Mouse (Mus musculus): Measurements from ENCODE around the gene Spem2. TPM values are rescaled to one million over a fixed set of nuclear protein-coding genes. Genes with fewer than 3 reads are reported as not detected.
A peak's percentile ranks its signal among the peaks of the same experiment; 100 is the strongest.

The Spem2 gene
- total and polyA plus RNA-seq, 2 experiments from 2014 or later, result not detected

DNA sequence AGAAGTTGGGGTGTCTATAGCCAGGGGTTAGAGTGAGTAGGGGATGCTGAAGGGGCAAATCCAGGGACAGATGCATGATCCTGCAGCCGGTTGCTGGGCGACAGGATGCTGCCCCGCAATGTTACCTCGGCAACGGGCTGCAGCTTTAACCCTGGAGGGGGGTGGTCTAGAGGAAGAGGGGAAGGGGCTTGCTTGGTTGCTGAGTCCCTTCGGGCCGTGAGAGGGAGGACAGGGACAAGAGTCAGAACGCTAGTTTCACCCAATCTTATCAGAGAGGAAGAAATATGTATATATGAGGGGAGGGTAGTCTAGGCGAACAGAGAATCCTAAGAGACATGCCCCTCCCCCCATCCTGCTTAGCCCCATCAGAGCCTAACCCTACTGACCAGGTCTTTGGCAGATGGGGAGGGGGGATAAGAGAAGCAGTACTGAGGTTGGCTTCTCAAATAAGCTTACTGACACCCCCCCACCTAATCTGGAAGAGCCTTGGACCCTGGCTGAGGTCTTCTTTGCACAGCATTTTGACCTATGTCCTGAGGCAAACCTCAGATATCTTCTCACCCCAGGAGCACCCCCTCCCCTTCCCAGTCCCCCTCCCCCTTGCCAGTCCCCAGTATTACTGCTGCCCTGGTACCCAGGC lies 17.2 kb upstream of the Spem2 start:
- peak overlapping the region; percentile 95 for H3K4me2 ChIP-seq (ENCODE audit: low read depth)
- no peak for ATAC-seq
- WGBS, result 6% methylated on average over 9 of the region's 9 CpGs
- H3K27ac ChIP-seq (ENCODE audit: low read depth, low read length), result peak overlapping the region; percentile 97
- peaks cover 27% of the 10 kb centered on the region for H3K36me3 ChIP-seq (ENCODE audit: insufficient read depth)
- no peaks in the 10 kb centered on the region for H3K27me3 ChIP-seq (ENCODE audit: insufficient read depth, low read length)
- peaks cover 22% of the 10 kb centered on the region for H3K4me1 ChIP-seq (ENCODE audit: insufficient read depth)
- peak overlapping the region; percentile 96 for H3K9ac ChIP-seq
- no peak for TF ChIP-seq CTCF (IDR thresholded peaks at IDR 0.05; ENCODE audit: low read depth)
- peak overlapping the region; percentile 87 for H3K4me3 ChIP-seq (ENCODE audit: low read depth, low read length)
- no peaks in the 10 kb centered on the region for H3K9me3 ChIP-seq (ENCODE audit: low read length)
- DNase-seq, result no peak

DNA sequence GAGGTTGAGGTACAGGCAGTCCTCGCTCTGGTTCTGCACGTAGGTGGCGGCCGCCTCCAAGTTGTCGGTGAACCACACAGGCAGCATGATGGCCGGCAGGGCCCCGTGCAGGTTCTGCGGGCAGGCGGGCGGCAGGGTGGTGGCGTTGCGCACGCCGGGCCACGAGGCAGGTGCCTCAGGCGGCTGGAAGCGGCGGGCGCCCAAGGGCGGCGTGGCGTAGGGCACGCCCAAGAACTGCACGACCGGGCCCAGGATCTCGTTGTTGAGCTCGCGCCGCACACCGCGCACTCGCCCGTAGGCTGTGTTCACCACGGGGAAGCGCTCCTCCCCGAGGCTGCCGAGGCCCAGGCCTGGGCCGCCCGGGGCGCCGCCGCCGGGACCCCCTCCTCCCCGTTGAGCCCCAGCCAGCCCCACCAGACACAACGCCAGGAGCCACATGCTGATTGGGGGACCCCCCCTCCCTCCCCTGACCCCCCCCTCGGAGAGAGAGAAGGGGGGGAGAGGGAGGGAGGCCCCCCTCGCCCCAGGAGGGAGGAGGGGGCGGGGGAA lies 15.8 kb upstream of the Spem2 start:
- 5% methylated on average over 39 of the region's 48 CpGs for WGBS
- DNase-seq, result peak; percentile 47
- H3K4me2 ChIP-seq (ENCODE audit: low read depth), result peak overlapping the region; percentile 95
- ATAC-seq, result no peak
- peak overlapping the region; percentile 87 for H3K4me3 ChIP-seq (ENCODE audit: low read depth, low read length)
- peak overlapping the region; percentile 62 for H3K27ac ChIP-seq (ENCODE audit: low read depth, low read length)
- peaks cover 33% of the 10 kb centered on the region for H3K36me3 ChIP-seq (ENCODE audit: insufficient read depth)
- TF ChIP-seq CTCF (IDR thresholded peaks at IDR 0.05; ENCODE audit: low read depth), result no peak
- H3K9me3 ChIP-seq (ENCODE audit: low read length), result no peaks in the 10 kb centered on the region
- peak overlapping the region; percentile 96 for H3K9ac ChIP-seq
- peaks cover 18% of the 10 kb centered on the region for H3K4me1 ChIP-seq (ENCODE audit: insufficient read depth)
- no peaks in the 10 kb centered on the region for H3K27me3 ChIP-seq (ENCODE audit: insufficient read depth, low read length)

DNA sequence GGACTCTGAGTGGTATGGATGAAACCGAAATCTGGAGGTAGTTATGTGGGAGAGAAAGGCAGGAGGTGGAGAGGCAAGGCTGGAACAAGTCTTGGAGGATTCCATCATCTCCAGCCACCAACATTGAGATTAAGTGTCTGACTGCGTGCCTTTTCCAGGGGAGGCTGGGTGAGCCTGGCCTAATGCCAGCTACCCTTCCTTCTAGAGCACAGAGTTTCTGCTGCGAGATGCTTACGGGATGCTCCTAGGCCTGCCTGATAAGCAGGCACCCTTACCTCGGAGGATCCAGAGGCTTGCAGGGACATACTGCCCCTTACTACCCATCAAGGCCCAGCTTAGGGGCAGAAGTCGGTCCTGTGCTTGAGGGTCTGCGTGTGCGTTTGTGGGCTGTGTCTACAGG lies 15.3 kb upstream of the Spem2 start:
- 0 out of 2 replicates have a peak overlapping the region, but pooled peaks have one; percentile 62 for H3K27ac ChIP-seq (ENCODE audit: low read depth, low read length)
- peak overlapping the region; percentile 96 for H3K9ac ChIP-seq
- peaks cover 14% of the 10 kb centered on the region for H3K4me1 ChIP-seq (ENCODE audit: insufficient read depth)
- peak overlapping the region; percentile 87 for H3K4me3 ChIP-seq (ENCODE audit: low read depth, low read length)
- peak overlapping the region; percentile 95 for H3K4me2 ChIP-seq (ENCODE audit: low read depth)
- WGBS, result 47% methylated on average over 8 of the region's 8 CpGs
- no peak for ATAC-seq
- DNase-seq, result no peak
- no peaks in the 10 kb centered on the region for H3K9me3 ChIP-seq (ENCODE audit: low read length)
- peaks cover 38% of the 10 kb centered on the region for H3K36me3 ChIP-seq (ENCODE audit: insufficient read depth)
- no peaks in the 10 kb centered on the region for H3K27me3 ChIP-seq (ENCODE audit: insufficient read depth, low read length)
- TF ChIP-seq CTCF (IDR thresholded peaks at IDR 0.05; ENCODE audit: low read depth), result no peak

DNA sequence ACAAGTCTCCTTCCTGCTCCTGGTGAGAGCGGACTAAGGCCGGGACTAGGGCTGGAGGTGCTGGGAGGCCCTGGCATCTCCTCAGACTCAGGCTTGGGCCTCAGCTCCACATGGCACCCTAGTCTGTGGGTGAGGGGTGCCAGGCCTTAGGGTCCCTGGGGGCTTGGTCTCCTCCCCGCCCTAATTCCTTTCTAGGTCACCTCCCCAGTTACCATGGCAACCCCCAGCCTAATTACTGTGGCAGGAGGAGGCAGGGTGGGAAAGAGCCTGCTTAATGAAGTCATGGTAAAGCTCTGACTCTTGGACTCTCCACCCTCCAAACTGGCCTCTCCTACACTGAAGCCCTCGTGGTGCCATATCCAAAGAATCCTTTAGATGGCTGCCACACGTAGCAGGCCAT lies 10.6 kb upstream of the Spem2 start:
- H3K9ac ChIP-seq, result no peak overlapping the region
- no peak for TF ChIP-seq CTCF (IDR thresholded peaks at IDR 0.05; ENCODE audit: low read depth)
- no peaks in the 10 kb centered on the region for H3K27me3 ChIP-seq (ENCODE audit: insufficient read depth, low read length)
- no peak for DNase-seq
- H3K27ac ChIP-seq (ENCODE audit: low read depth, low read length), result no peak overlapping the region
- H3K4me3 ChIP-seq (ENCODE audit: low read depth, low read length), result no peak overlapping the region
- peaks cover 3% of the 10 kb centered on the region for H3K4me1 ChIP-seq (ENCODE audit: insufficient read depth)
- no peak for ATAC-seq
- 53% methylated on average over 5 of the region's 5 CpGs for whole genome bisulfite sequencing
- H3K36me3 ChIP-seq (ENCODE audit: insufficient read depth), result peaks cover 86% of the 10 kb centered on the region
- H3K4me2 ChIP-seq (ENCODE audit: low read depth), result no peak overlapping the region
- H3K9me3 ChIP-seq (ENCODE audit: low read length), result no peaks in the 10 kb centered on the region

DNA sequence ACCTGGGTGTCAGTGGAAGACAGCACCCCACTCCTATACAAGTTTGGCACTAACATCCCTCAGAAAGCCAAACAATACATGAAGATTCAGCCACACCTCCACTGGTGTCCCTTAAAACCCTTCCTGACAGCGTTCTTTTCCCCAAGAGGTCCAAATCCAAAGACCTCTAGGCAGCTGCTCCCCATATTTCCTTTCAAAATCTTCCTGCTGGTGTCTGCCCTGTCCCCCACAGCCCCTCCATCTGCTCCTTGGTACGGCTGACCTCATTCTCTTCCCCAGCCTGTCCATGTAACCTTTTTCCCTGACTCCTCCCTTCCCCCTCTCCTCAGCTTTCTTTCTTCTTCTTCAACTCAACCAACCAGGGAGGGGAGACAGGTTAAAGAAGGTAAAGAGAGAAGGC lies 5.2 kb upstream of the Spem2 start:
- no peak for TF ChIP-seq CTCF (IDR thresholded peaks at IDR 0.05; ENCODE audit: low read depth)
- no peak overlapping the region for H3K4me3 ChIP-seq (ENCODE audit: low read depth, low read length)
- H3K27ac ChIP-seq (ENCODE audit: low read depth, low read length), result no peak overlapping the region
- H3K4me2 ChIP-seq (ENCODE audit: low read depth), result no peak overlapping the region
- H3K4me1 ChIP-seq (ENCODE audit: insufficient read depth), result no peaks in the 10 kb centered on the region
- no peaks in the 10 kb centered on the region for H3K9me3 ChIP-seq (ENCODE audit: low read length)
- ATAC-seq (no peak), DNase-seq (no peak)
- peaks cover 49% of the 10 kb centered on the region for H3K36me3 ChIP-seq (ENCODE audit: insufficient read depth)
- no peak overlapping the region for H3K9ac ChIP-seq
- WGBS, result 70% methylated on average over 2 of the region's 2 CpGs
- H3K27me3 ChIP-seq (ENCODE audit: insufficient read depth, low read length), result no peaks in the 10 kb centered on the region

DNA sequence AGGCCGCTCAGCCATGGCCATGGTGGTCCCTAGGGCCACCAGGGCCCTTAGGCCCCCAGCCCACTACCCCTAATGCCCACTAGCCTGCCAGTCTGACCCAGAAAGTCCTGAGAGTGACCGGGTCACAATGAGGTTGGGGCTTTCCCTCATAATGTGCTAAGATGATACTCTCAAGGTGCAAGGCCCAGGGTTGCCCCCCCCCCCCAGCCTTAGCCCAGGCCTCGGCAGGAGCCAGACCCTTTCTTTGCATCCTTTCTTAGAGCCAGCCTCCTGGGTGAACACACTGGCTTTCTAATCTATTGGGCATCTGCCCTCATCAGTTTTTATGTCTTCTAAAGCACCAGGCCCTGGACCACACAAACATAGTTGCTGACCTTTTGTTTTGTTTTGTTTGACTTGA lies 3.8 kb upstream of the Spem2 start, which contains the start of gene Spem1:
TSS of gene Spem1 (minus strand) at position 101 of the 400 bp plus-strand sequence.
- ATAC-seq, result no peak
- Histone ChIP-seq H3K4me3 (ENCODE audit: low read depth, low read length) (no peak within 1 kb of the TSS), H3K4me1 (ENCODE audit: insufficient read depth) (no peaks in the 10 kb centered on the region), H3K9ac (no peak within 1 kb of the TSS), H3K4me2 (ENCODE audit: low read depth) (no peak within 1 kb of the TSS), H3K27me3 (ENCODE audit: insufficient read depth, low read length) (no peaks in the 10 kb centered on the region), H3K9me3 (ENCODE audit: low read length) (no peaks in the 10 kb centered on the region), H3K36me3 (ENCODE audit: insufficient read depth) (peaks cover 35% of the 10 kb centered on the region), H3K27ac (ENCODE audit: low read depth, low read length) (no peak within 1 kb of the TSS)
- no peak for DNase-seq
- TF ChIP-seq CTCF (IDR thresholded peaks at IDR 0.05; ENCODE audit: low read depth), result no peak
- 91% methylated on average over 3 of the region's 3 CpGs for whole genome bisulfite sequencing

DNA sequence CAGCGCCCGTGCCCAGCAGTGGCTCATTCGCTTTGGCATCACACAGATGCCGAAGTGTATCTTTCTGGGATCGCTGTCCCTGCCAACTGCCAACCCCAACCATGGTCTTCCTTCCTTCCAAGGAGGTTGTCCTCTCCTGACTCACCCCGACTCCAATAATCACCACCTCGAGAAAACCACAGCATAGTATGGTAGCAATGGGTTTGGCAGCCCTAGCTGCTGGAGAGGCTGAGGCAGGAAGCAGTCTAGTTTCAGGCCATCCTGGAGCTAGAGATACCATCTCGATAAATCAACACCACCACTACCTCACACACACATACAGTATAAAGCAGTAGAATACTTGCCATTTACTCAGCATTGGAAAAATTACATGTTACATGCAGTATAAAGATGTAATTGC lies 606 bp upstream of the Spem2 start:
- WGBS, result 95% methylated on average over 8 of the region's 8 CpGs
- H3K4me3 ChIP-seq (ENCODE audit: low read depth, low read length), result no peak overlapping the region

More for the DNA sequence above, 606 bp upstream of the Spem2 start:
- no peak overlapping the region for H3K4me2 ChIP-seq (ENCODE audit: low read depth)
- ATAC-seq (no peak), DNase-seq (no peak)
- peaks cover 3% of the 10 kb centered on the region; the same call in 1 of the 2 replicates for H3K36me3 ChIP-seq (ENCODE audit: insufficient read depth)
- no peaks in the 10 kb centered on the region for H3K27me3 ChIP-seq (ENCODE audit: insufficient read depth, low read length)
- TF ChIP-seq CTCF (IDR thresholded peaks at IDR 0.05; ENCODE audit: low read depth), result no peak
- no peak overlapping the region for H3K27ac ChIP-seq (ENCODE audit: low read depth, low read length)
- no peaks in the 10 kb centered on the region for H3K4me1 ChIP-seq (ENCODE audit: insufficient read depth)
- H3K9me3 ChIP-seq (ENCODE audit: low read length), result no peaks in the 10 kb centered on the region
- no peak overlapping the region for H3K9ac ChIP-seq

Measured in forebrain, postnatal 0 days (tissue).